Mouse (Mus musculus) hematopoietic multipotent progenitor cell, adult 10-12 weeks (in vitro differentiated cells): Measurements from ENCODE around the gene Olfr211. TPM values are rescaled to one million over a fixed set of nuclear protein-coding genes. Genes with fewer than 3 reads are reported as not detected.

Experiments
- polyA plus RNA-seq: library from polyadenylated mRNA; stranded (reverse); fragments of >175 nt; gene quantifications from 2 replicates; pipeline ENCODE4 v1.2.3, GENCODE M21; 2012; ENCODE audit warnings: low replicate concordance

Gene Olfr211
- not detected in 2 replicates for polyA plus RNA-seq

DNA sequence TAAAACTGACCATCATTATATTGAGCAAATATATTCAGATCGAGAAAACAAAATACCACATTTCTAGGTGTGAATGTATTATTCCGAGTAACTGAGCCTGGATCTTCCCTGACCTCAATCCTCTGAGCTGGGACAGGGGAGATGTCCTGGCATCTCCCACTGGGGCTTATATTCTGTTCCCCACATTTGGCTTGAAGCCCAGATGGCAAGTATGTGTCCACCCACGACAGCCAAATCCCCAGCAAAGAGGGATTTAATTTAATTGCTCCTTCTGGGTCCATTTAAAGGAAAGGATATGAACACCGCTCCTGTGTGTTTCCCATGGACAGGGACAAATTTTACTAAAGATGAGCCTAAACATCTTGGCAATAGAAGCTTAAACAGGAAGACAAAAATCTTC is at the start of gene Olfr211:
TSS of gene Olfr211 (plus strand) at position 301 of the 400 bp plus-strand sequence.

GRCm38 (mm10) chr6:116460544-116461283 is 28.2 kb upstream of the Olfr211 start, which contains the start of gene Alox5:
TSS of gene Alox5 (minus strand) at chr6:116461178.

DNA sequence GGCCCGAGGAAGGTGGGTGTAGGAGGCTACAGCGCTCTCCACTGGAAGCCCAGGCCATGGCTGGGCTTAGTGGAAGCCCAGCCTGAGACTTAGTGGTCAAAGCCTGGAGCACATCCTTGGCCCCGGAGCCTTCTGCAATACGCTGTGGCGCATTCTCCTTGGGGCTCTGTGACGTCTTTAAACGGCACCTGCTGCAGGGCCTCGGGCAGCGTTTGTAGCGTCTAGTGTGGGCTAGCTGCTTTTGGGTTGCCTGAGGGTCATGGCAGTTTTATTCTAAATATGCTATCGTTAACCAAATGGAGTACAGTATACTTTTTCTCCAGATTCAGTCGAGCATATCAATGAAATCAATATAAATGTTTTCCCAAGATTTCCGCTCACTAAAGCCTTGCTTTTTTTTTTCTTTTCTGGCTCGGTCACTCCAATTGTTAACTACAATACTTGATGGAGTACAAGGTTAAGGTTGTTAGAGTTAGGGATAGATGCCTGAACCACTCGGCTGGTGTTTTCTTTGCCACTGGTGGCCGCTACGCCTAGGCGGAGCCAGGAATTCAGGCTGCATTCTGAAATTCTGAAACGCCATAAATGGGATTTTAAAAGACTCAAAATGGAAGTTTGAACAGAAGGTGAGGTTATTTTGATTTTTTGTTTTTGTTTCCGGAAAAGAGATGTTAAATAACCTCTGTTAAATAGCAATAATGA is 17.6 kb downstream of the Olfr211 start, which contains the start of gene Olfr212:
TSS of gene Olfr212 (plus strand) at position 215 of the 702 bp plus-strand sequence.

GRCm38 (mm10) chr6:116538156-116538555 is 49.3 kb downstream of the Olfr211 start, which contains the start of gene Olfr213:
TSS of gene Olfr213 (plus strand) at chr6:116538456.

Other genes with a start within 250 kb of the Olfr211 start
- gene Zfand4, start 224.9 kb upstream of the Olfr211 start, polyA plus RNA-seq, result 0.22 and 0.38 TPM in 2 replicates
- gene March8, start 151.1 kb upstream of the Olfr211 start, polyA plus RNA-seq, result 4.2 and 8.9 TPM in 2 replicates
- gene Alox5, start 27.9 kb upstream of the Olfr211 start, polyA plus RNA-seq, result 3.0 and 9.7 TPM in 2 replicates
- not detected in 2 replicates for gene Olfr212, start 17.4 kb downstream of the Olfr211 start, polyA plus RNA-seq
- not detected in 2 replicates for gene Olfr213, start 49.4 kb downstream of the Olfr211 start, polyA plus RNA-seq
- 0.11 TPM in 1 of 2 replicates, not detected in the other for gene Gm5580, start 62.0 kb downstream of the Olfr211 start, polyA plus RNA-seq
- not detected in 2 replicates for gene Olfr214, start 65.1 kb downstream of the Olfr211 start, polyA plus RNA-seq
- not detected in 2 replicates for gene Olfr215, start 95.1 kb downstream of the Olfr211 start, polyA plus RNA-seq
- gene Zfp422, start 139.9 kb downstream of the Olfr211 start, polyA plus RNA-seq, result 2.6 and 5.5 TPM in 2 replicates
- gene Depp1, start 161.5 kb downstream of the Olfr211 start, polyA plus RNA-seq, result 0.30 TPM in 1 of 2 replicates, not detected in the other
- 31.4 and 34.0 TPM in 2 replicates for gene Rassf4, start 184.9 kb downstream of the Olfr211 start, polyA plus RNA-seq
- gene Tmem72, start 227.8 kb downstream of the Olfr211 start, polyA plus RNA-seq, result 0.01 and 0.02 TPM in 2 replicates